Mouse (Mus musculus): ENCODE results near the gene Lrfn1.

Lrfn1 gene

DNA sequence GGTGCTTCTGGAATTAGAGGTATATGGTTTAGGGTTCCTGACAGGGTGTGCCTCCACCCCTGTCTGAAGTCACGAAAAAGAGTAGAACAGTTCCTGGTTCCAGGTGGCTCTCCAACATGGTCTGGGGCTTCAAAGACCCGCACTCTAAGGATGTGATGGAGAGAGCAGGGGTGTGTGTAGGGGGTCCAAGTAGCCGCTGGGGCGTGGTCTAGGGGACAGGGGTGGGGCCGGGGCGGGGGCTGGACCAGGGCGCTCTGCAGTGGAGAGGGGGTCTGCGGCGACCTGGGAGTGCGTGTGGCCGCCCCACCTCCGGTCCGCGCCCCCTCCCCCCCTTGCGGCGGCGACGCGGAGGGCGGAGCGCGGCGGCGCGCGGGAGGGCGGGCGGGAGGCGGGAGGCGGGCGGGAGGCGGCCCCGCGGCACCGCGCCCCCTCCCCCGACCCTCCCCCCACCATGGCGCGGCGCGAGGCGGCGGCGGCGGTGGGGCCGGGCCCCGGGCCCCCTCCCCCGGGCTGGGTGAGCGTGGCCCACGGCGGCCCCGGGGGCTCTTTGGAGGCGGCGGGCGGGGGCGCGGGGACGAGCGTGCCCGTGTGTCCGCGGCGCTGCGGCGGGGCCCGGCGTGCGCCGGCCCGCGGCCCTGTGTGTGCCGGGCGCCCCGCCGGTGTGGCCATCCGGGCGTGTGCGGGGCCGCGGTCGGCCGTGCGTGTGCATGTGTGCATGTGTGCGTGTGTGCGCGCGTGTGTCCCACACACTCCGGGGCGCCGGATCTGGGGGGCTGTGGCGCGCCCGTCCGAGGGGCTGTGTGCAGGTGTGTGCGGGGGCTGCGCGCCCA, at the start of gene Lrfn1:
Gene Lrfn1 (plus strand): TSS at position 450 of the 830 bp plus-strand sequence.
- DNase-seq: no peak

DNA sequence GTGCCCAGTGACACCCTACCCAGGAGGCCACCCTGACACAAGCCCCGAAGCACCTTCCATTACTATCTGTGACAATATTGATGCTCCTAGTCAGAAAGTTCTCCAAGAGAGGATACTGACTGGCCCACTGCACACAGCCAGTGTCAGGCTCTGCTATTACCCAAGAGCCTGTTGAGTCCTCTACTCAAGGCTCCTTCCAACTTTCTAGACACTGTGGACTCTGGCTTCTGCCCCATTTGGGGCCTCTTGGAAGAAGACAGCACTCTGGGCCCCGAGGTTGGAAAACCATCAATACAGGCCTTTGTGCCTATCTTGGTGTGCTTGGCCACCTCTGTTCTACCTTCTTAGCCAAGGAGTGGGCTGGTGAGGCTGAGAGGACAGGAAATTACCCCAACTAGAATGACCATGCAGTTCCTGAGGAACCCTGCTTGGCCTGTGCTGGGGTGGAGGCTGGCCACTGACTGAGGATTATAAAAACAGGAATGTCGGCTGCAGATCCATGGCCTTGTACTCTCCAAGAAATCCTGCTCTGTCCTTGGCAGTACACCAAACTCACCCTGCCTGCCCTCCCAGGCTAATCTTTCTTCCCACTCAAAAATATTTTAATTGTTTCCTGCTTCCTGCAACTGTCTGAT, 40.8 kb upstream of the Lrfn1 start:
- DNase-seq: peak; percentile 64

DNA sequence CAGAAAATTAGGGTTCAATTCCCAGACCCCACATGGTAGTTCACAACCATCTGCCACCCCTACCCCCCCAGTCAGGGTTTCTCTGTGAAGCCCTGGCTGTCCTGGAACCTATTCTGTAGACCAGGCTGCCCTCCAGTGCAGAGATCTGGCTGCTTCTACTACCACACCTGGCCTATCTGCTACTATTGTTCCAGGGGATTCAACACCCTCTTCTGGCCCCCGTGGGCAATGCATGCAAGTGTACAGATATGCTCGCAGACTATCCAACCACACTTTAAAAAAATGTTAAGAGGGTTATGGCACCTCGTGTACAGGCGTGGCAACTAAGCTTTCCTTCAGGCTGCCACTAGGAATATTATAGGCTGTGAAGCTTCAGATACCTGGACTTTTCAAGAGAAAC, 39.0 kb upstream of the Lrfn1 start:
- DNase-seq: no peak

GRCm38 (mm10) chr7:28417368-28417767, 34.4 kb upstream of the Lrfn1 start:
- DNase-seq: no peak

GRCm38 (mm10) chr7:28418096-28418670, 33.6 kb upstream of the Lrfn1 start:
- DNase-seq: peak; percentile 69

DNA sequence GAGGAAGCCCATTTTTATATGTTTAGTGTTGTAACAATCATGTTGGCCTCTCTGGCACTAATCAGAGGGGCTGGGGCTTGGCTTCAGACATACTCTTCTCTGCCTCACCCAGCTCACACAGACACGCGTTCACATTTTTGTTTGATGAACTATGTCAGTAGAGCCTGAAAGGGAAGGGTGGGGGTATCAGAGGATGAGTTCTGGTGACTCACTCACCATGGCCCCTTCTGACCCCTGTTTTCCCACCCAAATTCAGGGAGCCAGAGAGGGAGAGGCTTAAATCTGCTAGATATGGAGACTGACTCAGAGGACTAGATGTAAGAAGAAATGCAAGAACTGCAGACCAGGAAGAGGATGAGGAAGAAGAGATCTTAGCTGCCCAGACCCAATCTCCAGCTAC, 32.4 kb upstream of the Lrfn1 start:
- DNase-seq: no peak

DNA sequence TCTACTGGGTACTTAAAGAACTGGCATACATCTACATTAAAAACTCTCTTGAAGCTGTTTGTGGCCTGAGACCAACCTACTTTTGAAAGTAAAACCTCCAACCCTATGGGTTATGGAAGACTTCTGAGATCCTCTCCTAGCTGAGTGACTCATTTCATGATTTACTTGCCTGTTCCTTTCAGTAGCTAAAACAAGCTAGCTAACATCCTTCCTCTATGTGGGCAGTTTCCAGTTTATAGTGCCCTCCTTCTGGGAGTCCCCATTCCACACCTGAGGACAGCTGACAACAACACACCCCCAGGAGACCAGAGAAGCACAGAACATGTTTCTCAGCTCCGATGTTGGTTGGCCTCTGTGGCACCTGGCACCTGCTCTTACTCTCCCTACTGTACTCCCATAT, 28.8 kb upstream of the Lrfn1 start:
- no peak for DNase-seq

- DNase-seq: no peak
Observed at GRCm38 (mm10) chr7:28427738-28428137, 24.0 kb upstream of the Lrfn1 start.

GRCm38 (mm10) chr7:28430512-28430911, 21.3 kb upstream of the Lrfn1 start:
- no peak for DNase-seq

DNA sequence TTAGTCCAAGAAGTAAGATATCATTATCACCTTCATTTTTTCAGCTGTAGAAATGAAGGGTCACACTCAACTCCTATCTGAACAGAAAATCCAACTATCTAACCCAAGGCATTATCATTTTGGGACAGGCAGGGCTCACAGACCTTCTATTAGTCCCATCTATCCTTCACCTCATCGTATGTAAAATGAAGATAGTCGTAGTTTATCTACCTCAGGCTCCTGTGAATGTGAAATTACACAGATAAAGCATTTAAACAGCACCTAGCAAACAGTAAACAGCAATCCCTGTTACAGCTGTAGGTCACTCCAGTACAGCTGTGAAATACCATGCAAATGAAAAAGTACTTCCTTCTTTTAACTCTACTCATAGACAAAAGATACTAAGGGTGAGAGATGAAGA, 19.5 kb upstream of the Lrfn1 start:
- no peak for DNase-seq

DNA sequence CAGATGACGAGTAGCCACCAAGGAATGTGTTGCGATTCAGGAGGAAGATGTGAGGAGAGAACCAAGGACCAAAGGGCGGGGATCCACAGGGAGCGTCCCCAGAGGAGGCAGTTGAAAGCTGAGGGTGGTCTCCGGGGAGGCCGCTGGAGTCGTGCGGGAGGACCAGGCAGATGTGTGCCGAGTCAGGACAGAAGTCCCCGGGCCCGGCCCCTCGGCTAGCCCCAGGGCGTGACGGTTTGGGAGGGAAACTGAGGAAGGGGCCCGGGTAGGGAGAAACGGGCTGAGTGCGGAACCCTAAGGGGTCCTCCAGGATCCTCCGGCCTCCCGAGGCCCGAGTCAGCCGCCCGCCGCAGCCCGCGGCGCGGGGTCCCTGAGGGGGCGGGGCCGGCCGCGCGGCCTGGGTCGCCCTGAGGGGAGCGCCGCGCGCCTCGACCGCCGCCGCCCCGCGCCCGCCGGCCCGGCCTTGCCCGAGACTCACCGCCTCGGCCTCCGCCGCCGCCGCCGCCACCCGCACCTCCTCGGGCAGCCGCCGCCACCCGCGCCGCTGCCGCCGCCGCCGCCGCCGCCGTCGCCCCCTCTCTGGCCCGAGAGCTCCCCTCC, 16.0 kb upstream of the Lrfn1 start:
- DNase-seq: peak; percentile 15

DNA sequence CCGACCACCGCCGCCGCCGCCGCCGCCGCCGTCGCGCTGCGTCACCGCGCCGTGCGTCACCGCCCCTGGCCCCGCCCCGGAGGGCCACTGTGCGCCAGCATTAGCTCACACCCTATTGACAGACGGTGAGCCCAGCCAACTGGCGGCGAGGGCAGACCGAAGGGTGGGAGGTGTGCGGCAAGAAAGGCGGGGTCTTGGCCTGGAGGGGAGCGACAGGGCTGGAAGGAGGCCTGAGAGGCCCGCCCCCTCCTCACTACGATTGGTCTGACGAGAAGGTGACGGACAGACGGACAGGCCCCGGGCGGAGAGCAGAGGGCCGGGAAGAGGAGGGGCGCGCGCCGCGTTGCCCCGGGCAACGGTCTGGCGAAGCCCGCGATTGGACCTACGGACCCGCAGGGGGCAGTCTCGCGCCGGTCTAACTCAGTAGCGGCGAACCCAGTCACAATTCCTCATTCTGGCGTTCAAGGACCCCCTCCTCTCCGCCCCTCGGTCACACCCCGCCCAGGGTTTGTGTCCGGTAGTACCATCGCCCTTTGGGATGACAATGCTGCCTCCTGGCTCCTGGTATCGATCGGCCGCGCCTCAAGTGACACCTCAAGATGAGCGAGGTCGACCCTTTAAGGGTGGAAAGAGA, 15.4 kb upstream of the Lrfn1 start:
- peak; percentile 100 for DNase-seq

GRCm38 (mm10) chr7:28436932-28437570, 14.7 kb upstream of the Lrfn1 start, which contains the start of gene Gmfg:
Gene Gmfg (plus strand): TSS chr7:28437447.
- peak; percentile 85 for DNase-seq

DNA sequence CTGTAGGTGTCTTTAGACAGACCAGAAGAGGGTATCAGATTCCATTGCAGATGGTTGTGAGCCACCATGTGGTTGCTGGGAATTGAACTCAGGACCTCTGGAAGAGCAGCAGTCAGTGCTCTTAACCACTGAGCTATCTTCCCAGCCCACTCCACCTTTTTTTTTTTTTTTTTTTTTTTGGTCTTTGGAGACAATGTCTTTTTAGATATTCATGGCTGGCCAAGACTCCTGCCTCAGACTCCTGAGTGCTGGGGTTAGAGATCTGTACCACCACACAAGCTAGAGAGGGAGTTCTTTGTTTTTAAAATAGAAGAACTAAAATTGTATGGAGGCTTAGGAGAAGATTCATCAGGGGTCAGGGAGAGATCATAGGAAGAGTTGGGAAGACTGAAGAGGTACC, 13.8 kb upstream of the Lrfn1 start:
- DNase-seq: no peak

DNA sequence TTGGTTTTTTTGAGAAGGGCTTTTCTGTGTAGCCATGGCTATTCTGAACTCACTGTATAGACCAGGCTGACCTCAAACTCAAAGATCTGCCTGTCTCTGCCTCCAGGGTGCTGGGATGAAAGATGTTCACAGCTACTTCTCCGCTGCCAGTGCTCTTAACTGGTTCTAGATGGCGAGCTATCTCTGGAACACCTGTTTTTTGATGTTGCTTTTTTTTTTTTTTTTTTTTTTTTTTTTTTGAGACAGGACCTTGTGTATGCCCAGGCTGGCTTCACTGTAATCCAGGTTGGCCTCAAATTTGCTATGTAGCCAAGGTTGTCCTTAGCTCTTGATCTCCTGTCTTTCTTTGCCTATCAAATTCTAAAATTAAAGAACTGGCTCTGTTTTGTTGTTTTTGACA, 13.0 kb upstream of the Lrfn1 start:
- no peak for DNase-seq

DNA sequence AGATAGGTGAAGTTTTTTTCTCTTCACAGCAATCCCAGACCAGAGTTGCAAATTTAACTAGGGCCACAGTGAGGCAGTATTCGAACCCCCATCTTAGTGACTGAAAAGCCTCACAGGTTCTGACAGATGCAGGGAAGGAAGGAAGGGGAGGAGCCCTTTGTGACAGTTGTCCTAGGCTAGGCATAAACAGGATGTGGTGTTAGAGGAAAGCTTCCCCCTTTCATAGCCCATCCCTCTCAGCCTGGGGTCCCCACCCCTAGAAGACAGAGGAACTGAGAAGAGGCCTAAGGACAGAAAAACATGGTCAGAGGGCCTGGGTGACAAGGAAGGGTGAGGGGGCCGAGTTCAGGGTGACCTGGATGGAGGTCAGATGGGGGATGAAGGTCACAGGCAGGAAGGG, 11.0 kb upstream of the Lrfn1 start:
- DNase-seq: peak; percentile 59

GRCm38 (mm10) chr7:28441776-28442485, 9.8 kb upstream of the Lrfn1 start:
- DNase-seq: no peak

- no peak for DNase-seq
Observed at GRCm38 (mm10) chr7:28442688-28443087, 9.1 kb upstream of the Lrfn1 start.

DNA sequence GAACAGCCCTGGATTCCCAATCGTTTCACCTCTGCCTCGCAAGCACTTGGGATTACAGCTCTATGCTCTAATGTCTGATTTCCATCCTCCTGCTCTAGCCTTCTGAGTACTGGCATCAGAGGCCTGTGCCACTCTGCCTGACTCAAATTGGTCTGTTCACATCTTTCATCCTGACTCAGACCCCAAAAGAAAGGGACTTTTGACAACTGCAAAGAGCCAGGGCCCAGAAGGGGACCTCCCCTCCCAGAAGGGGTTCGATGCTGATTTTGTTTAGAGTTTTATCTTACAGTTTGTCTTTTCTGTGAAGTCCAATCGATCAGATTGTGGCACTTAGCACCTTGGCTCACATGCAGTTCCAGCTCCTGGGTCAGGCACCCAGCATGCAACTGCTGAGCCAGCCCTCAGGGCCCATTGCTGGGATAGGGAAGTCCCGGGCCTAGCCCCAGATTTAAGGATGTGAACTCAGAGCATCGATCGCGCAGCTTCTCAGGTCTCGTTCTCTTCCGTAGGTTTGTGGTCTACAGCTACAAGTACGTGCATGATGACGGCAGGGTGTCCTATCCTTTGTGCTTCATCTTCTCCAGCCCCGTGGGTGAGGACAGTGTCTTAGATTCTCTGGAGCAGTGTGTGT, 7.3 kb upstream of the Lrfn1 start:
- DNase-seq: no peak

GRCm38 (mm10) chr7:28446446-28446845, 5.3 kb upstream of the Lrfn1 start:
- DNase-seq: peak; percentile 90

DNA sequence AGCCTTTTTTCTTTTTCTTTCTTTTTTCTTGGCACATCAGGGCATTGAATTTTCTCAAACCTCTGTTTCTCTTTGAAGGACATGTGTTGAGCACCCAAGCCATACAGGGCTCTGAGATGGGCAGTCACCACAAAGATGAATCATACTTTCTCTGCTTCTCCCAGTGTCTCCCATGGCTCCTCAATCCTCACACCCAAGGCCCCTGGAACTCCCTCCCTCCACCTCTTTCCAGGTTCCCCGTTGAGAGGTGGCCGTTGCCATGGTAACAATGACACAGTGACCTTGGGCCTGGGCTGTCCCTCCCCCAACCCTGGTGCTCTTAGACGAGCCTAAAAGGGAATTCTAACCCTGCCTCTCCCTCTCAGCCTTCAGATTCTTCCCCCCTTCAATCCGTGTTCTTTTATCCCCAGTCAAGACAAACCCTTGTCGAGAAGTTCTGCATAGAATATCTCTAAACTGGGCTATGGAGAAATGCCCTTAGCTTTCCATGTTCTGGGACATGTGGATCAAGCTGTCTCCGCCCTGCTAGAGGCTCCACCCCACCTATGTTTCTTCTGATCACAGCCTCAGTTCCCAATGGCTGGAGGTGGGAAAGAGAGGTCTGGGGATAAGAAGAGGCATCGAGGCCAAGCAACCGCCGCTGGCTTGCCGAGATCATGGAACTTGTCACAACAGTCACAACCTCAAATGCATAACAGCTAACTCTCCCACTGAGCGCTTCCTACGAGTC, 4.5 kb upstream of the Lrfn1 start:
- no peak for DNase-seq
